Mouse (Mus musculus) cerebellum, adult 11 months (tissue): Measurements from ENCODE around the gene Kazald1.

ENCODE experiments used
- DNase-seq: peaks from one replicate; pipeline ENCODE4 v3.0.0; 2022

Kazald1 gene

GRCm38 (mm10) chr19:45077742-45078645, 3.0 kb downstream of the Kazald1 start:
- no peak for DNase-seq

DNA sequence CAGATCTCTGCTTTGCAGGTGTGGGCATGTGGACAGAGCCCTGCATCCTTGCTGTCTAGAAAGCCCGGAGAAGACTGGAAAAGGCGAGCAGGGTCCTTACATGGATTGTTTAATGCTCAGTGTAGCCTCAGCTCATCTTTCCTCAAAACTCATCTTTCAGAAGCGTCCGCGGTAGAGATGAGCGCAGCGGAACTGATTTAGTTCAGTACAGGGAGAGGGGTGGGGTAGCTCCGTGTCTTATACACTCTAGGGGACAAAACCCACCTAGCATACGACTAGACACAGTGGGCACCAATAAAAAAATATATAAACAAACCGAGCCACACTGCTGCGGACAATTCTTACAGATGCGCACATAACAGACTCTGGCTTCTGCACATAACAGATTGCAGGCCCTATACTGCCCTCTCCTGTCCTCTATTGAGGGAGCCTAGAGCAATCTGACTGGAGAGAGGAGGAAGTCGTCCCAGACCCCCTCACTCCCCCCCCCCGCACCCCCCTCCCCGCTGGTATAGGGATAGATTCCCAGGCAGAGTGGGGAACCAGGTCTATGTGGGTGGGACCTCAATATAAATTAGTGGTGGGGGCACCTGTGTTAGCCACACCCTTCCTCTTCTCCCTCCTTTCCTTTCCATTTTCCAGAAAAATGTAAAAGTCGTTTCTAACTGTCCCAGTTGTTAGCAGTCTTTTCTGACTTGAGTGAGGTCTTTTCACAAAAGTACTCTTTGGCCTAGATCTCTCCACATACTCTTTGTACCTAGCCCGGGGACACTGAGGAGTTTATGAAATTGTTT, 4.1 kb downstream of the Kazald1 start:
- DNase-seq: no peak

- DNase-seq: peak; percentile 75
These were observed 4.9 kb downstream of the Kazald1 start for GRCm38 (mm10) chr19:45079769-45080515.

- no peak for DNase-seq
These were observed 5.7 kb downstream of the Kazald1 start for GRCm38 (mm10) chr19:45080711-45081110.

DNA sequence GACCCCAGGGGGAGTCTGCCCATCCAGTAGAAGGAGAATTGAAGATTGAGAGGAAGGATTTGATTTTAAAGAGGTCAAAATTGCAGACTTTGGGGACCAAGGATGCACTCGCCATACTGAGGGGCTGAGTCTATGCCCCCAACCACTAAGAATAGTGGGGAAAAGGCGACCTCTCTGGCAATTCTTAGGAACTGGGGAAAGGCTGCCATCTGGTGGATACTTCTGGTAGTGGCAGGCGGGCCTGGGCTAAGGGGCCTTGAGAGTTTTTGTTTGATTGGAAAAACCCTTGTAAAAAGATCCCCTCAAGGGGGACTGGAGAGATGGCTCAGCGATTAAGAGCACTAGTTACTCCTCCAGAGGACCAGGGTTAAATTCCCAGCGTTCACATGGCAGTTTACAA, 6.2 kb downstream of the Kazald1 start:
- peak; percentile 74 for DNase-seq

GRCm38 (mm10) chr19:45081841-45082550, 7.0 kb downstream of the Kazald1 start:
- no peak for DNase-seq

- DNase-seq: no peak
These were observed 22.8 kb downstream of the Kazald1 start for GRCm38 (mm10) chr19:45097868-45098267.

DNA sequence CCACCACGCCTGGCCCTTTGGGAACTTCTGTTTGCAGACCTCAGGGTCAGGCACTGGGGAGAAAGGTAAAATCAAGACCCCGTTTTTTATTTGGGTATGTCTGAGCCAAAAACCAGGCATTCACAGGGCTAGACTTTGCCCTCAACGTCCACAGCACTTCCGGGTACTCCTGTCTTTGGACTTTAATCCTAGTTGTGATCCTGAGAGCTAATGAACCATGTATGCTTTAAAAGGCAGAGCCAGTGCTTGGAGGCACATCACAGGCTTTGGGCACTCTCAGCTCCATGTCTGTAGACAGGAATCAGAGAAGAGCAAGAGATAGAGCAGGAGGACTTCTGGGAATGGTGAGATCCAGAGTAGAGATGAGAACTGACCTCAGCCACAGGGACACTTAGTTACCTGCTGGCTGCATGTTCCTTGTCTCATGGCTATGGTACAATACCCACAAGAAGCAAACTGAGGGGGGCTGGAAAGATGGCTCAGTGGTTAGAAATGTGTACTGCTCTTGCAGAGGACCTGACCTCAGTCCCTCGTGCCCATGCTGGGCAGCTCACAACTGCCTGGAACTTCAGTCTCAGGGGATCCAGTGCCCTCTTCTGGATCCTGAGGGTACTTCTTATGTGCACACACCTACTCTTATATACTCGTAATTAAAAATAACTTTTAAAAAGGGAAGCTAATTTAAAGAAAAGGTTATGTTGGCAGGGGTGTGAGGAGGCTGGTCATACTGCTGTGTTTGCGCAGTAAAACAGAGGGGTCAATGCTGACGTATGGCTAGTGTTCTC, 25.6 kb downstream of the Kazald1 start:
- DNase-seq: no peak

DNA sequence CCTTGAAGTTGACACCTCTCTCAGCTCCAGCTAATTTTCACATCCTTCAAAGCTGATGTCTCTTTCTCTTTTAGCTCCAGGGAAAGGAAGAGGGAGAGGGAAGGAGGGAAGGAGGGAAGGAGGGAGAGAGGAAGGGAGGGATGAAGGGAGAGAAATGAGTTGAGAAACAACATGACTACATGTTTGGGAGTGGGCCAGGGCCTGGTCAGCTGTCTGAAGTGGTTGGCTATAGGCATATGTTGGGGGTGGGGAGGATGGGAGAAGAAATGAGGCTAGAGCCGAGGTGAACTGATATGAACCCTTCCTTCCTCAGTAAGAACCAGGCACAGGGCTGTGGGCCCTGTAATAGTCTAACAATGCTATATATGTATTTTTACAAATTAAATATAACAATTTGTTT, 30.6 kb downstream of the Kazald1 start:
- DNase-seq: no peak

GRCm38 (mm10) chr19:45106689-45107088, 31.6 kb downstream of the Kazald1 start:
- DNase-seq: no peak

- no peak for DNase-seq
These were observed 35.6 kb downstream of the Kazald1 start for GRCm38 (mm10) chr19:45110681-45111080.

DNA sequence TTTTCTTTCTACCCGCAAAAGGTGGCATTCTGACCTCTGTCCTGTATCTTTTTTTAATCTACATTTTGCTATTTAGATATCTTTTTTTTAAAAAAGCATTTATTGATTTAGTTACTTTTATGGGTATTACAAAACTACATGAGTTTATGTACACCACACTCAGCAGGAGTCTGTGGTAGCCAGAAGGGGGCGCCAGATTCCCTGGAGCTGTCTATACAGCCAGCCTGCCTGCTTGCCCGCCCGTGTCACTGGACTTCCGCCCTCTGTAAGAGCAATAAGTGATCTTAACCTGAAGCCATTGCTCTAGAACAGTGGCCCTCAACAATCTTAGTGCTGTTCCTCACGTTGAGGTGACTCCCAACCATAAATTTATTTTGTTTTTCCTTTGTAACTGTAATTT, 37.4 kb downstream of the Kazald1 start:
- no peak for DNase-seq

DNA sequence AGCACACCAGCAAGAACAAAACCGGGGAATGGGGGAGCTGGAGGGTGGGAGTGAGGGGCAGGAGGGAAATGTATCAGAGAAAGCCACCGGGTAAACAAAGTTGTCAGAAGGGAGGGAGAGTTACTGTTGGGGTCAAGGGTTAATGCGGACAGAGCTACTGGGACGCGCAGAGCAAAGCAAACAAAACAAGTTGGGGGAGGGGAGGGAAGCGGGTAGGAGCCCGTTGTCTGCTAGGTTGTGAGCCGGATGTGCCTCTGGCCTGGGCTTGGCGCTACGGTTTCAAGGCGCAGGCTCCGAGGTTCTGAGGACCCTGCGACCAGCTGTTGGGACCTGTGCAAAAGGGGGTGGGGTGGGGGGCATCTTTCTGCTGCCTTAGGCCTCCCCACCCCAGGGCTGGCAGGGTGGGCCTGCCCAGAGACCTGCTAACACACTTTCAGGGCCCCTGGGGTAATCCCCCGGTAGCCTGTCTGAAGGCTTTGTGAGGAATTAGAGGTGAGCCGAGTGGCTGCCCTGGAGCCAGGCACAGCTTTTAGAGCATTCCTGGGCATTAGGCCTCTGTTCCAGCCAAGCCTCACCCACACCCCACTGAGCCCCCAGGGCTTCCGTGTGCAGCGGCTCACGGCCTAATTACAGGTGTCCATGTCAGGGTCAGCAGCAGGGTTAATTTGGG, 38.9 kb downstream of the Kazald1 start:
- no peak for DNase-seq

- no peak for DNase-seq
These were observed 39.7 kb downstream of the Kazald1 start for GRCm38 (mm10) chr19:45114772-45115171.

- DNase-seq: no peak
These were observed 41.8 kb downstream of the Kazald1 start for GRCm38 (mm10) chr19:45116798-45117197.
